Mouse (Mus musculus): Measurements from ENCODE around the gene Kdm7a.

Kdm7a gene

GRCm38 (mm10) chr6:39205650-39206580 is 674 bp downstream of the Kdm7a start:
- peak; percentile 18 to 44 for DNase-seq (ENCODE audit: low spot score in 2 of 2)

- peak; percentile 67 to 73 for DNase-seq (ENCODE audit: low spot score in 2 of 2)
Observed at GRCm38 (mm10) chr6:39205064-39205649, 1.4 kb downstream of the Kdm7a start.

GRCm38 (mm10) chr6:39204444-39204843 is 2.1 kb downstream of the Kdm7a start:
- DNase-seq (ENCODE audit: low spot score in 2 of 2): no peak

GRCm38 (mm10) chr6:39203236-39203635 is 3.4 kb downstream of the Kdm7a start:
- DNase-seq (ENCODE audit: low spot score in 2 of 2): peak; percentile 45 to 57

GRCm38 (mm10) chr6:39193006-39193405 is 13.6 kb downstream of the Kdm7a start:
- no peak for DNase-seq (ENCODE audit: low spot score in 2 of 2)

- DNase-seq (ENCODE audit: low spot score in 2 of 2): no peak
Observed at GRCm38 (mm10) chr6:39191518-39191917, 15.1 kb downstream of the Kdm7a start.

GRCm38 (mm10) chr6:39187227-39187626 is 19.4 kb downstream of the Kdm7a start:
- no peak for DNase-seq (ENCODE audit: low spot score in 2 of 2)

- DNase-seq (ENCODE audit: low spot score in 2 of 2): no peak
Observed at GRCm38 (mm10) chr6:39169089-39169488, 37.5 kb downstream of the Kdm7a start.

GRCm38 (mm10) chr6:39164891-39165290 is 41.7 kb downstream of the Kdm7a start:
- no peak for DNase-seq (ENCODE audit: low spot score in 2 of 2)

GRCm38 (mm10) chr6:39161975-39162374 is 44.6 kb downstream of the Kdm7a start:
- DNase-seq (ENCODE audit: low spot score in 2 of 2): no peak

GRCm38 (mm10) chr6:39146041-39146440 is 60.5 kb downstream of the Kdm7a start:
- DNase-seq (ENCODE audit: low spot score in 2 of 2): no peak

GRCm38 (mm10) chr6:39132556-39132955 is 74.0 kb downstream of the Kdm7a start:
- no peak for DNase-seq (ENCODE audit: low spot score in 2 of 2)

- DNase-seq (ENCODE audit: low spot score in 2 of 2): no peak
Observed at GRCm38 (mm10) chr6:39131480-39131879, 75.1 kb downstream of the Kdm7a start.

- DNase-seq (ENCODE audit: low spot score in 2 of 2): no peak
Observed at GRCm38 (mm10) chr6:39124719-39125118, 81.9 kb downstream of the Kdm7a start.

- no peak for DNase-seq (ENCODE audit: low spot score in 2 of 2)
Observed at GRCm38 (mm10) chr6:39120685-39121084, 85.9 kb downstream of the Kdm7a start.

GRCm38 (mm10) chr6:39118456-39118881 is 88.1 kb downstream of the Kdm7a start:
- DNase-seq (ENCODE audit: low spot score in 2 of 2): peak in 1 of 2 experiments; percentile 7

- peak; percentile 50 to 57 for DNase-seq (ENCODE audit: low spot score in 2 of 2)
Observed at GRCm38 (mm10) chr6:39117584-39118455, 88.8 kb downstream of the Kdm7a start, which contains the start of gene Parp12. TSS of gene Parp12 (minus strand) at chr6:39118349.

- DNase-seq (ENCODE audit: low spot score in 2 of 2): no peak
Observed at GRCm38 (mm10) chr6:39115438-39115837, 91.2 kb downstream of the Kdm7a start.

GRCm38 (mm10) chr6:39113141-39113540 is 93.4 kb downstream of the Kdm7a start:
- no peak for DNase-seq (ENCODE audit: low spot score in 2 of 2)

GRCm38 (mm10) chr6:39112701-39113100 is 93.9 kb downstream of the Kdm7a start:
- DNase-seq (ENCODE audit: low spot score in 2 of 2): no peak

GRCm38 (mm10) chr6:39106812-39107211 is 99.8 kb downstream of the Kdm7a start:
- no peak for DNase-seq (ENCODE audit: low spot score in 2 of 2)

GRCm38 (mm10) chr6:39104631-39105030 is 102.0 kb downstream of the Kdm7a start:
- no peak for DNase-seq (ENCODE audit: low spot score in 2 of 2)

Measured in spleen, postnatal 14 days (tissue).